Mouse (Mus musculus): Measurements from ENCODE around the gene Svs3a. TPM values are rescaled to one million over a fixed set of nuclear protein-coding genes. Genes with fewer than 3 reads are reported as not detected.
"Not testable (repeated sequence)": the region's sequence is repeated elsewhere in the genome, so short reads cannot be mapped to it uniquely, and the experiment has no call there.

Svs3a gene
- not detected in 2 replicates for polyA plus RNA-seq (2015; fragmentation: Nextera tagmentation; extraction: Ambion mirVana)

GRCm38 (mm10) chr2:164288968-164289367 lies at the start of gene Svs3a:
Svs3a (plus strand) TSS chr2:164289268.
- not testable (repeated sequence) for H3K4me3 ChIP-seq (ENCODE audit: low read depth, low read length); H3K9ac ChIP-seq (ENCODE audit: low read depth, low read length); H3K27me3 ChIP-seq (ENCODE audit: control insufficient read depth, insufficient read depth, low read depth, low read length); H3K36me3 ChIP-seq (ENCODE audit: control insufficient read depth, insufficient read depth); H3K9me3 ChIP-seq (replicated peaks; ENCODE audit: control insufficient read depth, low read length); H3K27ac ChIP-seq (ENCODE audit: low read length); ATAC-seq (ENCODE audit: low read depth); H3K4me2 ChIP-seq (ENCODE audit: low read depth, low read length); H3K4me1 ChIP-seq (ENCODE audit: control insufficient read depth, low read depth, low read length)
- WGBS (ENCODE audit: insufficient replicate concordance) = 59% methylated on average over 1 of the region's 1 CpGs

- H3K4me3 ChIP-seq (ENCODE audit: low read depth, low read length); H3K9me3 ChIP-seq (replicated peaks; ENCODE audit: control insufficient read depth, low read length); ATAC-seq (ENCODE audit: low read depth); H3K9ac ChIP-seq (ENCODE audit: low read depth, low read length); H3K4me1 ChIP-seq (ENCODE audit: control insufficient read depth, low read depth, low read length); H3K27me3 ChIP-seq (ENCODE audit: control insufficient read depth, insufficient read depth, low read depth, low read length); H3K4me2 ChIP-seq (ENCODE audit: low read depth, low read length); H3K27ac ChIP-seq (ENCODE audit: low read length); H3K36me3 ChIP-seq (ENCODE audit: control insufficient read depth, insufficient read depth): not testable (repeated sequence)
- WGBS (ENCODE audit: insufficient replicate concordance) = 52% methylated on average over 1 of the region's 1 CpGs
Observed at GRCm38 (mm10) chr2:164256540-164256939, 32.5 kb upstream of the Svs3a start, which contains the start of gene Svs3b. Svs3b (minus strand) TSS chr2:164256640.

- Histone ChIP-seq H3K36me3 (ENCODE audit: control insufficient read depth, insufficient read depth) (no peaks in the 10 kb centered on the region), H3K27me3 (ENCODE audit: control insufficient read depth, insufficient read depth, low read depth, low read length) (no peaks in the 10 kb centered on the region), H3K27ac (ENCODE audit: low read length) (no peak within 1 kb of the TSS), H3K4me2 (ENCODE audit: low read depth, low read length) (no peak within 1 kb of the TSS), H3K4me1 (ENCODE audit: control insufficient read depth, low read depth, low read length) (no peaks in the 10 kb centered on the region), H3K4me3 (ENCODE audit: low read depth, low read length) (no peak within 1 kb of the TSS), H3K9ac (ENCODE audit: low read depth, low read length) (no peak within 1 kb of the TSS), H3K9me3 (replicated peaks; ENCODE audit: control insufficient read depth, low read length) (no peaks in the 10 kb centered on the region)
- ATAC-seq (ENCODE audit: low read depth) = no peak
- WGBS (ENCODE audit: insufficient replicate concordance) = 65% methylated on average over 4 of the region's 4 CpGs
Observed at GRCm38 (mm10) chr2:164278359-164278758, 10.7 kb upstream of the Svs3a start, which contains the start of gene Svs4. Svs4 (minus strand) TSS chr2:164278459.

GRCm38 (mm10) chr2:164312599-164312998 lies 23.5 kb downstream of the Svs3a start:
- Histone ChIP-seq H3K4me1 (ENCODE audit: control insufficient read depth, low read depth, low read length) (no peaks in the 10 kb centered on the region), H3K27ac (ENCODE audit: low read length) (no peak overlapping the region), H3K9ac (ENCODE audit: low read depth, low read length) (no peak overlapping the region), H3K4me3 (ENCODE audit: low read depth, low read length) (no peak overlapping the region), H3K36me3 (ENCODE audit: control insufficient read depth, insufficient read depth) (no peaks in the 10 kb centered on the region), H3K4me2 (ENCODE audit: low read depth, low read length) (no peak overlapping the region), H3K9me3 (replicated peaks; ENCODE audit: control insufficient read depth, low read length) (no peaks in the 10 kb centered on the region), H3K27me3 (ENCODE audit: control insufficient read depth, insufficient read depth, low read depth, low read length) (no peaks in the 10 kb centered on the region)
- no peak for ATAC-seq (ENCODE audit: low read depth)
- 63% methylated on average over 5 of the region's 5 CpGs for WGBS (ENCODE audit: insufficient replicate concordance)

GRCm38 (mm10) chr2:164315460-164315859 lies 26.4 kb downstream of the Svs3a start:
- H3K4me3 ChIP-seq (ENCODE audit: low read depth, low read length); H3K4me2 ChIP-seq (ENCODE audit: low read depth, low read length); H3K4me1 ChIP-seq (ENCODE audit: control insufficient read depth, low read depth, low read length); H3K9me3 ChIP-seq (replicated peaks; ENCODE audit: control insufficient read depth, low read length); ATAC-seq (ENCODE audit: low read depth); H3K27ac ChIP-seq (ENCODE audit: low read length); H3K9ac ChIP-seq (ENCODE audit: low read depth, low read length); H3K36me3 ChIP-seq (ENCODE audit: control insufficient read depth, insufficient read depth); H3K27me3 ChIP-seq (ENCODE audit: control insufficient read depth, insufficient read depth, low read depth, low read length): not testable (repeated sequence)

GRCm38 (mm10) chr2:164316451-164316850 lies 27.4 kb downstream of the Svs3a start, which contains the start of gene Svs6:
Svs6 (plus strand) TSS chr2:164316751.
- WGBS (ENCODE audit: insufficient replicate concordance) = 59% methylated on average over 1 of the region's 1 CpGs
- H3K27ac ChIP-seq (ENCODE audit: low read length); ATAC-seq (ENCODE audit: low read depth); H3K9ac ChIP-seq (ENCODE audit: low read depth, low read length); H3K9me3 ChIP-seq (replicated peaks; ENCODE audit: control insufficient read depth, low read length); H3K4me1 ChIP-seq (ENCODE audit: control insufficient read depth, low read depth, low read length); H3K4me3 ChIP-seq (ENCODE audit: low read depth, low read length); H3K4me2 ChIP-seq (ENCODE audit: low read depth, low read length); H3K36me3 ChIP-seq (ENCODE audit: control insufficient read depth, insufficient read depth); H3K27me3 ChIP-seq (ENCODE audit: control insufficient read depth, insufficient read depth, low read depth, low read length): not testable (repeated sequence)

GRCm38 (mm10) chr2:164320983-164321382 lies 31.9 kb downstream of the Svs3a start:
- no peak overlapping the region for H3K4me3 ChIP-seq (ENCODE audit: low read depth, low read length)
- no peak overlapping the region for H3K4me2 ChIP-seq (ENCODE audit: low read depth, low read length)
- ATAC-seq (ENCODE audit: low read depth) = 0 out of 2 replicates have a peak, but pooled peaks have one; percentile 43
- H3K9ac ChIP-seq (ENCODE audit: low read depth, low read length) = no peak overlapping the region
- H3K27me3 ChIP-seq (ENCODE audit: control insufficient read depth, insufficient read depth, low read depth, low read length) = no peaks in the 10 kb centered on the region
- H3K9me3 ChIP-seq (replicated peaks; ENCODE audit: control insufficient read depth, low read length) = no peaks in the 10 kb centered on the region
- H3K4me1 ChIP-seq (ENCODE audit: control insufficient read depth, low read depth, low read length) = no peaks in the 10 kb centered on the region
- no peaks in the 10 kb centered on the region for H3K36me3 ChIP-seq (ENCODE audit: control insufficient read depth, insufficient read depth)
- 49% methylated on average over 6 of the region's 6 CpGs for WGBS (ENCODE audit: insufficient replicate concordance)
- H3K27ac ChIP-seq (ENCODE audit: low read length) = no peak overlapping the region

- not testable (repeated sequence) for H3K36me3 ChIP-seq (ENCODE audit: control insufficient read depth, insufficient read depth); H3K9ac ChIP-seq (ENCODE audit: low read depth, low read length); H3K27ac ChIP-seq (ENCODE audit: low read length); ATAC-seq (ENCODE audit: low read depth); H3K4me2 ChIP-seq (ENCODE audit: low read depth, low read length); H3K9me3 ChIP-seq (replicated peaks; ENCODE audit: control insufficient read depth, low read length); H3K27me3 ChIP-seq (ENCODE audit: control insufficient read depth, insufficient read depth, low read depth, low read length); H3K4me3 ChIP-seq (ENCODE audit: low read depth, low read length); H3K4me1 ChIP-seq (ENCODE audit: control insufficient read depth, low read depth, low read length)
- WGBS (ENCODE audit: insufficient replicate concordance) = 49% methylated on average over 3 of the region's 3 CpGs
Observed at GRCm38 (mm10) chr2:164332440-164332839, 43.4 kb downstream of the Svs3a start, which contains the start of gene Svs5. Svs5 (plus strand) TSS chr2:164332740.
